Mouse (Mus musculus) olfactory bulb, adult 2 months (tissue): Measurements from ENCODE around the gene Pank1.

Experiments used
- CTCF ChIP-seq: fragments of 200-500 bp; IDR thresholded peaks from 2 replicates; pipeline ENCODE4 v1.5.1; 2012; ENCODE audit warnings: low read depth, mild to moderate bottlenecking, low read length, moderate library complexity; ENCODE audit not compliant: insufficient read depth
- POLR2A ChIP-seq: fragments of 200-500 bp; IDR thresholded peaks from 2 replicates; pipeline ENCODE4 v1.6.1; 2012; ENCODE audit warnings: mild to moderate bottlenecking, low read depth, low read length, moderate library complexity; ENCODE audit not compliant: insufficient read depth

GRCm38 (mm10) chr19:34847103-34847502, 32.2 kb downstream of the Pank1 start:
- TF ChIP-seq POLR2A, result no peak
- TF ChIP-seq CTCF, result no peak
